Mouse (Mus musculus) stomach, postnatal 0 days (tissue): ENCODE results near the gene Kdm2a.

Experiments used
- CTCF ChIP-seq: IDR thresholded peaks from 2 replicates; pipeline ENCODE4 v1.5.1; 2016; ENCODE audit warnings: antibody characterized with exemption, low read depth, mild to moderate bottlenecking, moderate library complexity
- EP300 ChIP-seq: optimal IDR thresholded peaks from 2 replicates; pipeline ENCODE3; 2016; ENCODE audit warnings: antibody characterized with exemption

- no peak for TF ChIP-seq CTCF
- TF ChIP-seq EP300 = no peak
These were observed 49.4 kb upstream of the Kdm2a start for GRCm38 (mm10) chr19:4447445-4447844.
